Mouse (Mus musculus) 3T3-L1 (cell line): Measurements from ENCODE around the gene Rab37.

Experiments
- DNase-seq: peaks from one replicate; pipeline ENCODE4 v3.0.0-alpha.2; 2015; ENCODE audit warnings: low read depth, low spot score

The Rab37 gene

DNA sequence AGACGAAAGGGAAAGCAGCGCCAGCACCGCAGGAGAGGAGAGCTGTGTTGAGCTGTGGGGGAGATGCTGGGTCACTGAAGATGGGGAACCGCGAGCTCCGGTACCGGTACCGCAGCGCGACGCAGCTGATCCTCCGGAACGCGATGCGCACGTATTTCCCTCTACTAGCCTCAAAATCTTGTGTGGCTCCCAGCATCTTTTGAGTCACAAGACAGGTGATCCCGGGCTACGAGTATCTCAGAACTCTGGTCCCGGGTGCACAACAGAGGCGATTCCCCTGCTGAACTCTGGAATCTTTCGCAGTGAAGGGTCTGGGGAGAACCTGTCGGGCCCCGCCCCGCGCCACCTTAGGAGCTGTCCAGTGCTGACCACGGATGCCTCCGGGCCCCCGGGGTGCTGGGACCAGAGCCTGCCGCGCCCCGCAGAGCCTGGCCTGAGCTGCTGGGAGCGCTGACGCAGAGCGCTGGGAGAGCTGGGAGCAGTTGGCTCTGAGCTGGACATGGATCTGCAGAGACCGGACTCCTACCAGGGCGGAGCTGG, at the start of gene Rab37:
Gene Rab37, plus strand, starts transcription at position 70 of the 540 bp plus-strand sequence.
- no peak for DNase-seq

DNA sequence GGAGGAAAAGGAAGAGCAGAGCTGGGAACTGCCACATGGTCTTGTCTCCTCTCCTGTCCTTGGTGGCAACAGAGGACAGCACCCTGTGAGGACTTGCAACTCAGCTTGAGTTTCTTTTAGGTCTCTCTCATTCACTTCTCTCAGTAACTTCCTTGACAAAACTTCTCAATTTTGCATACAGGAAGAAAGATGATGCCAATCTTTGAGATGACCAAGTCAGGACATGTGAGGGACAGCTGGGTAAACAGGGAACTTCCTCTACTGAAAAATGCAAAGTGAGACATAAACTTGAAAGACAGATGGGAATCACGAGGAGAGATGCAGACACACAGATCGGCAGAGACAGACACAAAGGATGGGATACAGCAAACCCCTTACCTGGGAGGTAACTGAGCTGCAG, 43.0 kb upstream of the Rab37 start, which contains the start of gene Cd300ld3:
Gene Cd300ld3, minus strand, starts transcription at position 151 of the 400 bp plus-strand sequence.
- no peak for DNase-seq

DNA sequence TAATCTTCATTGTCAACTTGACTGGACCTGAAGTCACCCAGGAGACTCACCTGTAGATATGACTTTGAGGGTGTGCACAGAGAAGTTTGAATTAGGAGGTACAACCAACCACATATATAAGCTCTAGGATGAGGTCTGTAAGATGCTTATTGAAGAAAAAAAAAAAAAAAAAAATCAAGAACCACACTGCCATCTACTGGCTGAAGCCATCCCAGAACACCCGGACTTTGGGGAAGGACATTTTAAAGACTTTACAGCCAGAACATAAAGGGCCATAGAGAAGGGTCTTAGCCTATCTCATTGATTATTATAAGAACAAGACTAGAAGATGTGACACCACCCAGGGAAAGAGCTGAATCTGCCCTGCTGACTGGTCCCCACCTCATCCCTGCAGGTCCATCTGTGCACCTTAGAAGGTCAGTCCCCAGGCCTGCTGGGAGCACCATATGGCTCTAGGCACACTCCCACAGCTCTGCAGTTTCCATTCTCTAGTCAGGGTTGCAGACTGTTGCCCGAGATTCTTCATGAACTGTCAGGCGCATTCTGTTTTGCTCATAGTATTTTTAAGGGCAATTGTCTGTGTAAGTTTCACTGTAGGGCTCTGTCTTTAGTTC, 41.8 kb upstream of the Rab37 start:
- peak; percentile 66 for DNase-seq

DNA sequence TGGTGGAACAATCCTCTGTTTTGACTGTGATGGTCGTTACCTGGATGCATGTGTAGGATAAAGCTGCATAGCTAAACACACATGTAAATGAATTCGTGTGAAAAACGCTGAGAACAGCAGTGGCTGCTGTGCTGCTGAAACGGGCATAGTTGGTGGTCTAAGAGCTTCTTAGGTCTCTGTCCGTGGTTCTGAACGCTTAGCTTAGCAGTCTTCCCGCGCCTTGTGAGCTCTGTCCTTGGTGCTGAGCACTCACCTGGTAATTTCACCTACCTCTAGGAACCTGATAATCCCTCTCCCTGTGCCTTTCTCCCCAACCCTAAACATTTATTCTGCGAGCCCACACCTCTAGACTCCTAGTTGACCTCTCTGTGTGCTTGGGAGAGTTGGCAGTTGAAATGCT, 39.0 kb upstream of the Rab37 start:
- DNase-seq: peak; percentile 64

DNA sequence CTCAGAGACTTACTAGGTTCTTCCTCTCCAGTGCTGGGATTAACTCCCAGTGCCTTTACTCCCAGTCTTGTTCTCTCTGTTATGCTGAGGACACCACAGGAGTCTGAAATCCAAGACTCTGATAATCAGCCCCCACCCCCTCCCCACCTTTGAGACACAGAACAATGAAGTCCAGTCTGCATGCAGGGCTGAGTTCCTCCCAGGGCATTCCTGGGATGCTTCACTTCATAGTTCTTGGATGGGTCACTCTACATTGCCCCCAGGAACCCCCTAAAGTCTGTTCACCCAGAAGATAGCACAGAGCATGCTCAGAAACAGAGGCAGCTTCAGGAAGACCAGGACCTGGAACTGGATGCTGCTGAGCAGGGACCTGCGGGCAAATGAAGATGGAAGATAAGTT, 38.2 kb upstream of the Rab37 start:
- DNase-seq: no peak

DNA sequence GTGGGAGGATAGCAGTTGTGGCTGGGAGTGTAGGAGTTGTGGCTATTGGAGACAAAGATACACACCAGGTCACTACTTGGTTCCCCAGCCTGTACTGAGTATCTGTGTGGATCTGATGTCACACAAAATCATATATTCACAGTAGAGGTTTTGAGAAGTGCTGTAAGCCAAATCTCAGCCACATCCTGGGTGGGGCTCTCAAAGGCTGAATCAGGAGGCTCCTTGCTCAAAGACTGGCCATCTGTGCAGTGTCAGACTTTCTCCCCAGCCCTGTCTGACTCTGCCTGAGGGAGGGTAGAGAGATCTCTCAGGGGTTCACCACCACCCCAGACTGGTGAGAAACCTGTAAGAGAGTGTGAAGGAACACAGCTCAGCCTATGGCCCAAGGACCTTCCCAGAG, 36.7 kb upstream of the Rab37 start:
- no peak for DNase-seq

DNA sequence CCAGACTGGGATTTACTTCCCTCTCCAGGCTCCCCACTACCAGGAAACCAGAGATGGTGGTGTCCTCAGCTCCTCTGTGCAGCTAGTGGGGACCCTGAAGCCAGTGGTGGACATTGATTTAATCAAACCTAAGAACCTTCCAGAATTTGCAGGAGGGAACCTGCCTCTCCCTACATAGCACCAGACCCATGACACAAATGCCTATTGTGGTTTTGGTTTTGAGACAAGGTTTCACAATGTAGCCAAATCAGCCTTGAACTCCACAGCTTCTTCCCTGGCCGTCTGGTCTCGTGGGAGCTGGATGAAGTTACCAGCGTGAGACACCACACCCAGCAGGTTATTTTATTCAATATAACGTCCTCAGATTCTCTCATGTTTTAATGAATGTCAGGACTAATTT, 32.5 kb upstream of the Rab37 start:
- DNase-seq: no peak

DNA sequence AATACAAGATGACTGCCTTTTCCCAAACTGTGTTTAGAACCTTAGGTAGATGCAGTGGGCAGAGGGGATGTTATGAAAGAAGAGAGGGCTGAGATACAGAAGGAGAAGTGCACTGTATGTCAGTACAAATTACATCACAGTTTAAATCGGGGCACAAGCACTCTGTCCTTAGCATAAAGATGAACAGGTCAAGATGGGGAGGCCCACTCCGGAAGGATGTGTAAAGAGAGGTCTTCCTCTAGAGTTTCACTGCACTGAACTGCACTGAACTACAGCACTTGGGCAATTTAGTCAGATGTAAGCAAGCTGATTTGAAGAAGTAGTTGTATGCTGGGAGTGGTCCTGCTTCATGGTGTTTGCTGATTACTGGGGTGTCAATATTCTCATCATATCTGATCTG, 31.4 kb upstream of the Rab37 start:
- no peak for DNase-seq

DNA sequence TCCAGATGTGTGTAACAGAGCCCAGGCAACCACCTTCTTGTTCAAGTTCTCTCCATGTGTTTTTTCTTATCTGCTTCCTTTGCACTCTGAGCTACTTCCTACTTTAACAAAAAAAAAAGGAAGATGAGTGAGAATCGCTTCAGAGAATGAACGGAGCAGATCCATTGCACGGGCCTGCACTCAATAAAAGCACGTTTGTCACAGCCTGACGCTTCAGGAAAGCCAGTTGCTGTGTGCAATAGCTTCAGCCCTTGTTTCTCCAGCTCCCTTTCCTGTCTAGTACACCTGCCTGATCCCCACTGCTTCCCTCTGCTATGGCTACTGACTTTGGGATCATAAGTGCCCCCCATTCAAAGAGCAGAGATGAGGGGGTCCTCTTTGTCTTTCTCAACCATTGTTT, 29.2 kb upstream of the Rab37 start, which contains the start of gene Cd300e:
Gene Cd300e, minus strand, starts transcription at position 101 of the 400 bp plus-strand sequence.
- no peak for DNase-seq

DNA sequence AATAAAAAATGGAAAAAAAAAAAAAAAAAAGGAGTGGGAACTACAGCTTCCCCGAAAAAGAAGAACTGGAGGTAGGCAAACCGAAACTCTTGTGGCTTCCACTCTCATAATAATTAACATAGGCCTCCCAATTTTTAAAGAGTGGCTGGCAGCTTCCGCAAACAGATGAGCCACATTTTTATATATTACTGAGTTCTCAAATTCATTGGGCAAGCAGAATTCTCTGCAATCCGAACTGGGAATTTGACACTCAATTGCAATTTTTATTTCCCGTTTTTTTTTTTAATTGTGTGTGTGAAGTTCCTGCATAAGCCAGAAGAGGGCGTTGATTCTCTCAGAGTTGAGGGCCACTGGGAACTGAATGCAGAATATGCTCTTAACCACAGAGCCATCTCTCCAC, 24.5 kb upstream of the Rab37 start:
- no peak for DNase-seq

DNA sequence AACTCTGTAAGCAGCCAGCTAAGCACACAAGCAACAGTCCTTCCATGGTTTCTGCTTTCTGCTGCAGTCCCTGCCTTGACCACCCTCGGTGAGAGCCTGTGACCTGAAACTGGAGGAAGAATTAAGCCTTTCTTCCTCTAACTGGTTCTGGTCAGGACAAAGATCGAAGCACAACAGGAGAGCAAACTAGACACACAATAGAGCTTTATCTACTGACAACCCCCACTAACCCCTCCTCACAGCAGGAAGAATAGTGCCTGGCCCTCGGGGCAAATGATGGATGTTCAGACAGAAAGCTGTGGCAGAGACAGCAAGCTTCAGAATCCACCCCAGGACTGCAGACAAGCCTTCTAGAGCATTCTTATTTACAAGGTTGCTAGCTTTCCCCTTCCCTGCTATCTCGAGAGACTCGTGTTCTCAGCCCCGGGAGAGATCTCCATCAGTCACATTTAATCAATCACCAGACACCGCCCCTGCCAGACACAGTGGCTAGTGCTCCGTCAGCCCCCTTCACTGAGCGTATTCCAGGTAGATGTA, 20.1 kb upstream of the Rab37 start:
- DNase-seq: no peak

DNA sequence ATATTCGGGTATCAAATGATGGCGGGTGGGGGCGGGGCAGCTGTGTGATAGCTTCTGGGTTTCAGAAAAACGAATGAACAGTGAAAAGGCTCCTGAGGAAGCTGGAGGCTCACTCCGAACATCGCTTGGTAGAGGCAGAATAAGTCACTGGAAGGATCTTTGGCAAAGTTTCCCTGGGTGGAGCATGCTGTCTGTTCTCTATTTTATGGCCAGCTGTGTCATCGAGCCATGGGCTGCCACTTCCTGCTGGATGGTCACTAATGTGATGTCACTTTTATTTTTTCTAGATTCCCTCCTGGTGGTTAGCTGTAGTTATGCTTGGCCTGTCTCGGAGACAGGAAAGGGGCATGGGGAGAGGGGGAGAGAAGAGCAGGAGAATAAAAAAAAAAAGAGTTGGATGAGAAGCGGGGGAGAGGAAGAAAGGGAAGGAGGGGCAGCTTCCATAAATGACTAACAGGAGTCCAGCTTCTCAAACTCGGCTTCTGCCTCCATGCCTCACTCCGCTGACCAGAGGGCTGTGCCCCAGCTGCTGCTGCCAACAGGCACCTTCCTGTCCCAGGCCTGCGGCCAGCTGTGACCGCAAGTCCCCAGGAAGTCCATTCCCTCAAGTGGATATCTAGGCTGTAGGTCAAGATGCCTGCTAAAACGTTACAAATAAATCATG, 19.5 kb upstream of the Rab37 start:
- DNase-seq: peak; percentile 99

DNA sequence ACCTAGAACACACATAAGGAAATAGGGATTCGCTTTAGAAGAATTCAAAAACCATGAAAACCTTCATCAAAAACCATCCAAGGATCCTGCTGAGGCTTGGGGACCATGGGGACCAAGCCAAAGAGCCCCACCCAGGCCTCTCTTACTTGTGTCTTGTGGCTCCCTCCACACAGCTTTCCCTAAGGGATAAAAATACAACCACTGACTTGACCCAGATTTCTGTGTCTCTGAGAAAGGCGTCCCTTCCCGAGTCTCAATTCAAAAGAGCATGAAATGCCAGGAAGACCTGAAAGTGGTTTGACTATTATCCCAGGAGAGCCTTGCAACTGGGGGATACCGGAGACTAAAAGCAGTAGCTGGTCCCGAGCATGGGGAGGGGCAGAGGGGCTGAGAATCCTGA, 18.2 kb upstream of the Rab37 start:
- no peak for DNase-seq

DNA sequence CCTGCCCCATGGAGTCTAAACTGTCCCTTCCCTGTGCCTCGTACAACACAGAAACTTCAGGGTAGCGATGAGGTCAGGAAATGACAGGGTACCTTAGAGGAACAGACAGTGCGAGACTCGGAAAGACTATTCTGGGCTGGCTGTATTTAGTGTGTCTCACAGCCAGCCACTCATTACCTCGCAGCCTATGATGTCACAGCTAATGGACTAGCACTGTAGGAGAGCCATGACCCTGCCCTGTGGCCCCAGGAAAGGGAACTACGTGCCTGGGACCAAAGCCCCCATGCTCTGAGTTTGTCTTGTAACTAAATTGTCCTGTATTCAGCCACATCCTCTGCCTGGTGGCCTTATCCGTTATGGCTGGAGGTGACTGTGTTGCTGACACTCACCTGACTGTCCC, 15.8 kb upstream of the Rab37 start:
- DNase-seq: no peak

DNA sequence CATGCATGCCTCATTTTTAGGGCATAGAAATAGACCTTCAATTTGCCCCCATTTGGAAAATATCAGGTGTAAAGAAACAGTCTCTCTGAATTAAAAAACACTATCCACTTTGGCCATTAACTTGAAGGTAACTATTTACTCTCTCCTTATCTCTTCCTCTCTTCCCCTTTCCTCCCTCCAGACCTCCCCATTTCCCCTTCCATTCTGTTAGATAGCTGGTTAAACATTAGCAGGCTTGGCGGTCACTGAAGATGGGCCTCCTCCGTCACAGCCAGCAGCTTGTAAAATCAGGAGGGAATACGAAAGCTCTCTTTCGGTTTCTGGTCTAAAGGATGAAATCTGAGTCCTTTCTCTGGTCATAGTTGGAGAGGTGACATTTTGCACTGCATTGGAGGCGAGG, 15.4 kb upstream of the Rab37 start:
- no peak for DNase-seq

DNA sequence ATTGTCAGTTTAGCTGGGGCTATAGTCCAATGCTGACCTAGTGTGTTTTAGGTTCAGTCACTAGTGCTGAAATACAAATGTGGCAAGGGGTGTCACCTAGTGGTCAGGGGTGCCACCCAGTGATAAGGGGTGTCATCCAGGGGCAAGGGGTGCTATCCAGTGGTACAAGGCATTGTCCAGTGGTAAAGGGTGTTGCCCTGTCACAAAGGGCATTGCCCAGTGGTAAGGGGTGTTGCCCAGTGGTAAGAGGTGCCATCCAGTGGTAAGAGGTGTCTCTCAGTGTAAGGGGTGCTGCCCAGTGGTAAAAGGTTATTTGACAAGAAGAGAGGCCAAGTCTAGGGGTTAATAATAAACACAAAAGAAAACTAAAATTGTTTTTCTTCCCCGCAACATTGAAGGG, 13.8 kb upstream of the Rab37 start:
- DNase-seq: no peak

DNA sequence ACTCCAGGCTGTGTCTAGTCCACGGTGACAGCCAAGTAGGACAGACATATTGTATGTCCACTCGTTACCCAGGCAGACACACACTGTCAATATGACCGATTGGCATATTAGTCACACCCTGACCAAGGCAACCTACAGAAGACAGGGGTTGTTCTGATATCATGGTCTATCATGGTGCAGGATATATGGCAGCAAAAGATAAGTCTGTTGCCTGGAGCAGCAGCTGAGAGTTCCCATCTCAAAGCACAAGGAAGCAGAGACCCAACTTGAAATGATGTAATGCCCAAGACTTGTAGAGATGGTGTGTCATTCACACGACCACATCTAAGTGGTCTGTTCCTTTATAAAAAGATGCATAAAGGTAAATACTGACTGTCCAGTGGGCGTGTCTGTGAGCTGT, 12.6 kb upstream of the Rab37 start:
- DNase-seq: no peak

DNA sequence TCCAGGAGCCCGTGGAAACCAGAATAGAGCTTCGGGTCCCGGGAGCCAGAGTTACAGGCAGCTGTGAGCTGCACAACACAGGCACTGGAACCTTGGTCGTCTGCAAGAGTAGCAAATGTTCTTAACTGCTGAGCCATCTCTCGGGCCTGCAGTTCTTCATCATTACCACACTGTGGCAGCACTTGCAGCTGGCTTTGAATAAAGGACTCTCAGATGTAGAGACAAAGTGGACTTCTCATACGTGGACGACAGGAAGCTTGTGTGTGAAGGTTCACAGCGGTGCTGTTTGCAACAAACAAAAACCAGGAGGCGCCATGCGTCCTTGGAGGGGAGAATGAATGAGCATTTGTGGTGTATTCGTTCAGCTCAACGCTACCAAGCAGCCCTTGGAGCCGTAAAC, 10.3 kb upstream of the Rab37 start:
- DNase-seq: peak; percentile 78

DNA sequence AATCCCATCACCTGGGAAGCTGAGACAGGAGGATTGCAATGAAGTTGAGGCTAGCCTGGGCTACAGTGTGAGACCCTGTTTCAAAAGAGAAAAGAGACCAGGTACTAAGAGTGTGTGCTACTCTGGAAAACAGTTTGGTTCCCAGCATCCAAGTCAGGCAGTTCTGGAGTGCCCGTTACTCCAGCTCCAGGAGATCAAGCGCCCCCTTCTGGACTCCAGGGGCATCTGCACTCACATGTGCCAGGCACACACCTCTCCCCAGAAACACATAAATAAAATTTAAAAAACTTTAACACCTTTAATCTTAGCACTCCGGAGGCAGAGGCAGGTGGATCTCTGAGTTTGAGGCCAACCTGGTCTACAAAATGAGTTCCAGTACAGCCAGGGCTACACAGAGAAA, 9.9 kb upstream of the Rab37 start:
- no peak for DNase-seq

DNA sequence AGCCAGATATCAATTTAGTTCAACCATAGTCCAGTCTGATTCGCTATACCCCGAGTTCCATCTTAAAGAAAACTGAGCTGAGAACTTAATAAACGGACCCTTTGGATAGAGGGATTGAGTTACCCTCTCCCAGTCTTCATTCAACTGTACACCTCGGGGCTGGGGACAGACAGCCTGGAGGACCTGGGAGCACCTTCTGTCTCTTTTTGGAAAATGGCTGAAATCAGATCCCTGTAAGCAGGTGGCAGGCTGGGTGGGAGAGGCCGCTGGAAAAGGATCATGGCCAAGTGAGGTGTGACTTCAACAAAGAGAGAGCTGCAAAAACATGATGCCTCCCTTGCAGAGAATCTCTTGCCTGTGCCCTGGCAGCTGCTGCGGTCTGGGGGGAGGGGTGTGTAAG, 9.0 kb upstream of the Rab37 start:
- DNase-seq: no peak

DNA sequence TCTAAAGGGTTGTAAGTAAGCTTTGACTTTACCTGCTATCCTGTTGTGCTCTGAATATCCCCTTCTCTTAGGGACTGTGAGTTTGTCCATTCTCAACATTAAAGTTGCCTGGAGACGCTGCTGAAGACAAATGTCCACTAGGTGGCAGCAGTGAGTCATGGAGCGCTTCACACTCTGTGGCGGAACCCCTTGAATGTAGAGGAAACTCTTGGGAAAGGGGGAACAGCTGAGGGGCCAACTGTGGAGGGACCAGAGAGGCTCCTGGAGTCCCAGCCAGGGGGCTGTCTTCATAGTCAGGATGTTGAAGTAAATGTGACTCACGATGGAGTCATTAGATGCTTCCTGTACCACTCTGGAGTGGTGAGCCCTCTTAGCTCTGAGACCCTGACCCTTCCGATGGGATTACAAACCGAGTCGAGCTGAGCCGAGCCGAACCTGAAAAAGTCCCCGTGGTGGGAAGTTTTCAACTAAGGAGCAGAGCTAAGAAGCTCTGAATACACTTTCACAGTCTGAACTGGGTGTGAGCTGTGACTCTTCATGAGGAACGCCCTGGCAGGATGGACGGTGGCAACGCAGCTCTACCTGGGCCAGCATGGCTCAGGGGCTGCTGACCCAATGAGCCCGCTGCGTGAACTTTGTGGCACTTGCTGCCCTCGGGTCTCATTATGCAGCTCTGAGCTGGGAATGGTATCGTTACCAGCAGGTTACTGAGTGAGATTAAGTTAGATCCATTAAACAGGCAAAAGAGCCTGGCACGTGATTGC, 7.7 kb upstream of the Rab37 start:
- DNase-seq: peak; percentile 86

DNA sequence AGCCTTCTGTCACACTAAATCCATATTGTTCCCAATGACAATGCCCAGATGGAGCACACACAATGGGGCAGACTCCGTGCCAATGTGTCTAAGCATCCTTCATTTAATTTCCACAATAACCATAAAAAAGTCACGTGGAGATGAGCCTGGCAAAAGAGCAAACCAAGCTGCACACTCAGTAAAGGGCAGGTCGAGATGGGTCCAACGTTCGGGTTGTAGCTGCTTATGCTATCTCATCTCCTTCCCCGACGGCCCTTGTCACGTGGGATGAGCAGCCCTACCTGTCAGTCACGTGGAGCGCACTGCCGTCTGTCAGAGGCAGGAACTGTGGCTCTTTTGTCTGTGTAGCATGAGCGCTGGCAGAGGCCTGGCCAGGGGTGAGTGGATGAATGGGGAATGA, 6.6 kb upstream of the Rab37 start:
- DNase-seq: no peak
